Mouse (Mus musculus): ENCODE measurements around the gene Foxr1. TPM values are rescaled to one million over a fixed set of nuclear protein-coding genes. Genes with fewer than 3 reads are reported as not detected.
"Not testable (repeated sequence)": the region's sequence is repeated elsewhere in the genome, so short reads cannot be mapped to it uniquely, and the experiment has no call there.

Foxr1 gene
- polyA plus RNA-seq, 3 experiments from 2014 or later = 0.17 to 0.72 TPM; not detected in 1

- no peak for ATAC-seq
These were observed 29.3 kb downstream of the Foxr1 start for GRCm38 (mm10) chr9:44411601-44412130.

GRCm38 (mm10) chr9:44410647-44411336, 30.1 kb downstream of the Foxr1 start:
- ATAC-seq = no peak

- not testable (repeated sequence) for ATAC-seq
These were observed 32.2 kb downstream of the Foxr1 start for GRCm38 (mm10) chr9:44408693-44409092.

GRCm38 (mm10) chr9:44407752-44408097, 33.2 kb downstream of the Foxr1 start:
- ATAC-seq = no peak

- ATAC-seq = peak; percentile 94
These were observed 33.8 kb downstream of the Foxr1 start, which contains the start of the genes Rps25 and Trappc4 for GRCm38 (mm10) chr9:44406906-44407751. Gene Rps25, plus strand, starts transcription at chr9:44407139. Gene Trappc4, minus strand, starts transcription at chr9:44407600.

- no peak for ATAC-seq
These were observed 35.9 kb downstream of the Foxr1 start for GRCm38 (mm10) chr9:44405011-44405410.

GRCm38 (mm10) chr9:44401081-44401480, 39.9 kb downstream of the Foxr1 start:
- ATAC-seq = no peak

GRCm38 (mm10) chr9:44399795-44400114, 41.2 kb downstream of the Foxr1 start:
- no peak for ATAC-seq

- no peak for ATAC-seq
These were observed 41.7 kb downstream of the Foxr1 start for GRCm38 (mm10) chr9:44399114-44399794.

- ATAC-seq = no peak
These were observed 42.4 kb downstream of the Foxr1 start for GRCm38 (mm10) chr9:44398551-44398950.

GRCm38 (mm10) chr9:44398087-44398486, 42.8 kb downstream of the Foxr1 start:
- ATAC-seq = no peak

GRCm38 (mm10) chr9:44396684-44397411, 44.1 kb downstream of the Foxr1 start, which contains the start of gene Slc37a4:
Gene Slc37a4, plus strand, starts transcription at chr9:44396852.
- peak; percentile 93 for ATAC-seq

GRCm38 (mm10) chr9:44391466-44391865, 49.5 kb downstream of the Foxr1 start:
- no peak for ATAC-seq

- ATAC-seq = peak; percentile 82
These were observed 51.7 kb downstream of the Foxr1 start for GRCm38 (mm10) chr9:44389273-44389672.

- ATAC-seq = no peak
These were observed 53.7 kb downstream of the Foxr1 start for GRCm38 (mm10) chr9:44387221-44387620.

- no peak for ATAC-seq
These were observed 56.3 kb downstream of the Foxr1 start for GRCm38 (mm10) chr9:44384596-44384995.

Other genes with a start within 250 kb of the Foxr1 start
- 10 to 100 TPM; 17.9 to 31.2 (median 19.8) TPM for gene Cbl, start 207.1 kb downstream of the Foxr1 start, polyA plus RNA-seq (2017; shearing (Covaris generic))
- not detected for gene Ccdc153, start 200.5 kb downstream of the Foxr1 start, polyA plus RNA-seq (2017; shearing (Covaris generic))
- under 1 TPM in 1 of 3 experiments, not detected in 2; 0.15 TPM for gene Pdzd3, start 189.7 kb downstream of the Foxr1 start, polyA plus RNA-seq (2017; shearing (Covaris generic))
- gene Nlrx1, start 172.5 kb downstream of the Foxr1 start, polyA plus RNA-seq (2017; shearing (Covaris generic)) = 10 to 100 TPM in 1 of 3 experiments, 1 to 10 TPM in 2; 3.3 to 10.7 (median 4.1) TPM
- gene Abcg4, start 152.5 kb downstream of the Foxr1 start, polyA plus RNA-seq (2017; shearing (Covaris generic)) = not detected
- gene Hinfp, start 135.5 kb downstream of the Foxr1 start, polyA plus RNA-seq (2017; shearing (Covaris generic)) = 10 to 100 TPM; 16.2 to 24.6 (median 18.9) TPM
- 1 to 10 TPM; 1.7 to 3.1 (median 2.8) TPM for gene C2cd2l, start 120.9 kb downstream of the Foxr1 start, polyA plus RNA-seq (2017; shearing (Covaris generic))
- 10 to 100 TPM; 11.1 to 17.6 (median 13.1) TPM for gene Dpagt1, start 115.1 kb downstream of the Foxr1 start, polyA plus RNA-seq (2017; shearing (Covaris generic))
- 10 to 100 TPM; 14.3 to 61.7 (median 16.1) TPM for gene H2afx, start 106.4 kb downstream of the Foxr1 start, polyA plus RNA-seq (2017; shearing (Covaris generic))
- 10 to 100 TPM; 24.7 to 35.8 (median 25.4) TPM for gene Hmbs, start 96.9 kb downstream of the Foxr1 start, polyA plus RNA-seq (2017; shearing (Covaris generic))
- gene Vps11, start 79.5 kb downstream of the Foxr1 start, polyA plus RNA-seq (2017; shearing (Covaris generic)) = 10 to 100 TPM; 28.7 to 54.8 (median 49.8) TPM
- gene Hyou1, start 61.6 kb downstream of the Foxr1 start, polyA plus RNA-seq (2017; shearing (Covaris generic)) = 10 to 100 TPM; 14.0 to 21.4 (median 18.2) TPM
- 10 to 100 TPM; 13.6 to 24.2 (median 18.2) TPM for gene Slc37a4, start 44.3 kb downstream of the Foxr1 start, polyA plus RNA-seq (2017; shearing (Covaris generic))
- 1,000 to 10,000 TPM; 2,506 to 3,849 (median 3,609) TPM for gene Rps25, start 34.0 kb downstream of the Foxr1 start, polyA plus RNA-seq (2017; shearing (Covaris generic))
- 100 to 1,000 TPM; 128 to 165 (median 154) TPM for gene Trappc4, start 33.5 kb downstream of the Foxr1 start, polyA plus RNA-seq (2017; shearing (Covaris generic))
- 10 to 100 TPM; 13.6 to 35.6 (median 25.7) TPM for gene Ccdc84, start 22.6 kb downstream of the Foxr1 start, polyA plus RNA-seq (2017; shearing (Covaris generic))
- not detected for gene Upk2, start 13.8 kb upstream of the Foxr1 start, polyA plus RNA-seq (2017; shearing (Covaris generic))
- gene Bcl9l, start 41.7 kb upstream of the Foxr1 start, polyA plus RNA-seq (2017; shearing (Covaris generic)) = 10 to 100 TPM; 11.1 to 12.4 (median 12.2) TPM
- gene Cxcr5, start 120.7 kb upstream of the Foxr1 start, polyA plus RNA-seq (2017; shearing (Covaris generic)) = 100 to 1,000 TPM in 2 of 3 experiments, 10 to 100 TPM in 1; 62.4 to 131 (median 115) TPM
- gene Ddx6, start 163.8 kb upstream of the Foxr1 start, polyA plus RNA-seq (2017; shearing (Covaris generic)) = 100 to 1,000 TPM in 1 of 3 experiments, 10 to 100 TPM in 2; 57.3 to 129 (median 66.8) TPM
- not detected for gene Treh, start 232.1 kb upstream of the Foxr1 start, polyA plus RNA-seq (2017; shearing (Covaris generic))

Data from inflammation-experienced regulatory T-cells, adult 6 months (primary cell).